Mouse (Mus musculus) gastrocnemius, adult 18-20 months (tissue): ENCODE measurements around the gene Lcn9. TPM values are rescaled to one million over a fixed set of nuclear protein-coding genes. Genes with fewer than 3 reads are reported as not detected.

ENCODE experiments used
- DNase-seq: peaks from one replicate; pipeline ENCODE4 v3.0.0; 2021; ENCODE audit warnings: low spot score
- total RNA-seq, 2 experiments: library from RNA; stranded (reverse); gene quantifications; 2 replicates each; pipeline ENCODE4 v1.2.3; 2021

The Lcn9 gene
- total RNA-seq, 2 experiments from 2014 or later, result not detected

GRCm38 (mm10) chr2:25847226-25847625, 24.3 kb downstream of the Lcn9 start, which contains the start of gene Sohlh1:
Gene Sohlh1, minus strand, starts transcription at chr2:25847248.
- DNase-seq, result no peak

DNA sequence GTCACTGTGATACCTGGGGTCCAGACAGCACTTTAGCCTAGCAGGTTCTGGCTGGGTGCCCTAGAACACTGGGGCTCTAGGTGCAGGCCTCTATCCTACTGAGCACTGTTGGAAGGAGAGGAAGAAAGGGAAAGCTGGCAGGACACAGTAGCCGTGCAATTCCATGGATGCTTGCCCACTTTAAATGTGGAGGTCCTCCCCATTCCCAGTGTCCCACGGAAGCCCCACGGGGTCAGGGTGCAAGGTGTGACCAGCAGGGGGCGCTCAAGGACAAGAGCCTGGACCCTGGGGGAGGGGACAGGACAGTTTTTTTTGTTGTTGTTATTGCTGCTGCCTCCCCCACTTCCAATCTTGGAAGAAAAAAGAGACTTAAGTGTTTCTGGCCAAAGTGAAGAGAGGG, 27.4 kb downstream of the Lcn9 start:
- DNase-seq, result peak; percentile 61

GRCm38 (mm10) chr2:25852626-25853025, 29.7 kb downstream of the Lcn9 start:
- DNase-seq, result peak; percentile 47

DNA sequence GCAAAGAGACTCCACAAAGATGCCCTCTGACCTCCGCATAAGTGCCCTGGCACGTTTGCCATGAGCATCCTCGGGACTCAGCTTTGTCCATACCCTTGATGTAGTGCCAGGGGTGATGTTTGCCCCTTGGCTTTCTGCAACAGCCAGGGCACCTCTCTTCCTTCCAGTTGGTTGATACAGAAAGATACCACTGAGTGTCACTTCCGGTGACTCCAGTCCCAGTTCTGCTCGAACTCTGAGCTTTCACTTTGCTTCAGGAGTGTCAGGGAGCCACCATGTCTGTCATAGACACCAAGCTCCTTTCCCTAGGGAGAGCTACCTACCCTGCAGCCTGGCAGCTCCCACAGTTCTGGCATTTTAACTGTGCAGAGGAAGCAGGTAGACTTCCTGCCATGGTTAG, 31.0 kb downstream of the Lcn9 start:
- no peak for DNase-seq

DNA sequence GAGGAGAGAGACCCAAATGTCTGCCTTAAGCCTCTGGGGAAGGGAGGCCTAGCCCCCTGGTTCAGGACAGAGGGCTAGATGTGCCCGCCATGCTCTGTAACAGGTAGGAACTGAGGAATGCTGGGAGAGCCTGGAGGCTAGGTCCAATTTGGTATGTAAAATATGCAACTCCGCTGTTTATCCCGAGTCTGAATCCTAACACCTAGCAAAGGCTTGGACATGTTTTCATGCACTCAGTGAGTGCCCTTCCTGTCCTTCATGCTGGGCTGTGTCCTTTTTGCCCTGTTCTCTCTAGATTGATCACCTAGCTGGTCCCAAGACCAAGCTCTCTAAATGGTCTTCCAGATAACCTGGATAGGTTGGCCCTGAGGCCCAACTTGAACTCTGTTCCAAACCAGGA, 36.9 kb downstream of the Lcn9 start:
- DNase-seq, result no peak

DNA sequence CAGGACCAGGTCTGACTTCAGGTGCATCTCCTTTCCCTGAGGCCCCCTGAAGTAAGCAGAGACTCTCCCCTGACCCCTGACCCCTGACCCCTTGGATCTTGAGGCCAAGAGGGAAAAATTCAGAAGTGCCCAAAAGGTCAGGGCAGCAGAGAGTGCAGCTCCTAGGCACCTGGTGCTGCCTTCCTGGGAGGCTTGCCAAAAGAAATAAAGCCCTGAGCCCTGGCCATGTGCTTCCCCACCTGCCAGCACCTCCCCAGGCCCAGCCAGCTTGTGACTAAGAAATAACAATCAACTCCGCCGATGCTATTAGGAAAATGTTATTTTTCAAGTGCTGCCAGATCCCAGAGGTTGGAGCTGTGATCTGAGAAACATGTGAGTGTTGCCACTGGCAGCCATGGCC, 39.1 kb downstream of the Lcn9 start:
- no peak for DNase-seq

GRCm38 (mm10) chr2:25862696-25863270, 39.8 kb downstream of the Lcn9 start:
- DNase-seq, result no peak

GRCm38 (mm10) chr2:25863337-25864131, 40.6 kb downstream of the Lcn9 start, which contains the start of gene Kcnt1:
Gene Kcnt1, plus strand, starts transcription at chr2:25863734.
- no peak for DNase-seq

GRCm38 (mm10) chr2:25864230-25864629, 41.3 kb downstream of the Lcn9 start:
- DNase-seq, result no peak

DNA sequence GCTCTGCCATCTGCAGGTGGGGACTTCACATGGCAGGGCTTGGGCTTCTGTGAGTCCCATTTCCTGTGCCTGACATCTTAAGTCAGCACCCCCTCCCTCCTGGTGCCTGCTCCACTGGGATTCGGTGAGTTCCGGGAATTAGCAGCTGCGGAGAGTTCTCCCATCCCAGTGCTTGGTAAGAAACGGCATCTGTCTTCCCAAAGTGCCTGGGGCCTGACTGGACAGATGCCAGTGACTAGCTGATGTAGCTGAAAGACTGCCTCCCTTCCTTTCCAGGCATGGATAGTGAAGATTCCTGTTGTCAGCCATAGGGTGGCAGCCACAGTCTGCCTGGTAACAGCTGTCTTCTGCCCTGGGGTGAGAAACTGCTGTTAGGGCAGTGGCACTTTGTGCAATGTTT, 42.5 kb downstream of the Lcn9 start:
- no peak for DNase-seq

DNA sequence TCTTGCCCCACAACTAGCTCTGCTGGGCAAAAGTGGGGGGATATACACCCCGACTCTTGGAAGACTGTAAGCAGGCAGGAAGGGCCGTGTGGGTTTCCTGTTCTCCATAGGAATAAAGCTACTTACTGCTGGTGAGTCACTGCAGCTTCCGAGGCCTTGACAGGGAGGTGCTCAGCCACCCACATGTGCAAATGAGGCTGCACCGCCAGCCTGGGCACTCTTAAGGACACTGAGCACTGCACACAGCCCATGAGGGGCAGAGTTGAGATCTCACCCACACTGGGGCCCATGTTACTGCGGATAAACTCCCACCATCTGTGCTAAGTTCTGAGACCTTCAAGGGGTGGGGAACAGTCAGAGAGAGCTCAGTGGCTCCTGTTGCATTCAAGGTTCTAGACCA, 43.7 kb downstream of the Lcn9 start:
- no peak for DNase-seq

Other genes starting within 250 kb of the Lcn9 start
- gene Mamdc4, start 248.3 kb upstream of the Lcn9 start, total RNA-seq, result under 1 TPM; 0.12 to 0.34 TPM
- 10 to 100 TPM; 54.6 to 57.5 TPM for gene Phpt1, start 247.9 kb upstream of the Lcn9 start, total RNA-seq
- gene Ajm1, start 241.4 kb upstream of the Lcn9 start, total RNA-seq, result not detected
- 10 to 100 TPM; 75.3 to 82.5 TPM for gene Rabl6, start 214.6 kb upstream of the Lcn9 start, total RNA-seq
- gene Ccdc183, start 205.5 kb upstream of the Lcn9 start, total RNA-seq, result not detected
- gene Tmem141, start 201.1 kb upstream of the Lcn9 start, total RNA-seq, result 10 to 100 TPM; 17.1 to 17.3 TPM
- gene Fcna, start 195.1 kb upstream of the Lcn9 start, total RNA-seq, result 1 to 10 TPM; 2.4 to 3.0 TPM
- gene Lcn8, start 170.0 kb upstream of the Lcn9 start, total RNA-seq, result 1 to 10 TPM; 4.5 to 5.0 TPM
- gene Lcn5, start 165.2 kb upstream of the Lcn9 start, total RNA-seq, result not detected
- not detected for gene Lcn6, start 146.4 kb upstream of the Lcn9 start, total RNA-seq
- not detected for gene Lcn10, start 140.4 kb upstream of the Lcn9 start, total RNA-seq
- not detected for gene Obp2a, start 123.1 kb upstream of the Lcn9 start, total RNA-seq
- 10 to 100 TPM; 15.6 to 16.3 TPM for gene Bmyc, start 116.4 kb upstream of the Lcn9 start, total RNA-seq
- not detected for gene Obp2b, start 86.1 kb upstream of the Lcn9 start, total RNA-seq
- not detected for gene Lcn3, start 57.6 kb upstream of the Lcn9 start, total RNA-seq
- not detected for gene Lcn11, start 46.1 kb upstream of the Lcn9 start, total RNA-seq
- not detected for gene Gm13539, start 40.9 kb upstream of the Lcn9 start, total RNA-seq
- gene Glt6d1, start 7.3 kb upstream of the Lcn9 start, total RNA-seq, result not detected
- gene Sohlh1, start 24.1 kb downstream of the Lcn9 start, total RNA-seq, result not detected
- under 1 TPM; 0.34 to 0.47 TPM for gene Kcnt1, start 40.6 kb downstream of the Lcn9 start, total RNA-seq
- 10 to 100 TPM; 41.6 to 52.5 TPM for gene Camsap1, start 160.1 kb downstream of the Lcn9 start, total RNA-seq
- 100 to 1,000 TPM; 210 to 235 TPM for gene Ubac1, start 198.6 kb downstream of the Lcn9 start, total RNA-seq